Mouse (Mus musculus): Measurements from ENCODE around the gene A730049H05Rik.

DNA sequence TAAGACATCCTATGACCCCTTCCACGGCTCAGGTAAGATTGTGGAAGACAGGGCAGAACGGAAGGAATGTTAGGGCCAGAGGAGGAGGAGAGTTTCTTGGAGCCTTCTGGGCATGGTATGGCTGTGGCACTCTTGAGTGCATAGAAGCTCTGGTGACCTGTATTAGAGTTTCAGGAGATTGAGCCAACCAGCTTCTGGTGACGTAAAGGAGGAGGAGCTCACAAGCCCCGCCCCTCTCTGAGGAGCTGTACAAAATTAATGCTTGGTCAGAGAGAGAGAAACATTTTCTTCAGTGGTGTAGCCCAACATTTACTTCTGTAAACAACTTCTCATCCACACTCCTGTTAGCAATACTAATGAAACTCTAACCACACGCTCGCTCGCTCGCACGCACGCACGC, 13.9 kb upstream of the A730049H05Rik start:
- TF ChIP-seq EP300 (optimal IDR thresholded peaks at IDR 0.05) = no peak
- no peak for TF ChIP-seq CTCF (IDR thresholded peaks at IDR 0.05; ENCODE audit: low read depth)

Data from stomach, postnatal 0 days (tissue).